ENCODE assay signal across 8 mouse cellular contexts in the genomic region with DNA sequence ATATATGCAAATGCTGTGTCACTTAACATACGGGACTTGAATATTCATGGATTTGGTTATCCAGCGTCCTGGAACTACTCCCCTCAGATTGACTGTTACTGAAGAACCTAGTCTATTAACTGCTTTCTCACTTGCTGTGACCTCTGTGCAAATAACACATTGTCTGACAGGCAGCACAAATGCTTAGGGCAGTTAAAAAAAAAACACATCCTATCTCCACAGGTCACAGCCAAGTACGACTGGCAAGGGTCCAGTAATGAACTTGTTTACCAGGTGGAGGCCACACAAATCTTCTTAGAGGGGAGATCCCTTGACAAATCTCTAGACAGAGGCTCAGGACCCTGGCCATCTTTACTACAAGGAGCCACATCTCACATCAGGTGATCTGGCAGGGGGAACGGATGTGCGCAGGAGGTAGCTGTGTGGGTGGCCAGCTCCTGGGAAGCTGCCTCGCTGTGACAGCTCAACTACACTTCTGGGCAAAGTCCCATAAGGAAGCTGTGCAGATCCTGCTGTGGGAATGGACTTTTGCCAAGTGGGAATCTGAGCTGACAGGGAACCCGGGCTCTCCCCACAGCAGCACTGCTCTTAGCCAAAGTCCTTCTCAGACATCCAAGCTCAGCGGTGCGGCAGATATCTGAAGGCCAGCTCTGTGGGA.
DNase-seq lines count a peak whose midpoint lies in the region; ATAC-seq and TF ChIP-seq lines count a peak whose summit lies in the region.

No protein-coding gene starts in this region.

- TF ChIP-seq EP300 in heart, adult 2 months (IDR thresholded peaks at IDR 0.05; ENCODE audit: insufficient read depth, low read depth, low read length) = peak; percentile 63; the same call in 1 of the 2 replicates

- no peak for TF ChIP-seq CTCF in heart, adult 2 months (IDR thresholded peaks at IDR 0.05)
- no peak for TF ChIP-seq CTCF in kidney, postnatal 0 days (IDR thresholded peaks at IDR 0.05; ENCODE audit: low read depth)

- intact Hi-C loops in heart, adult 2 months (cut with DNase I) = loop anchor here (1.0 to 5.0 kb wide), 2 partner anchors 17 to 242 kb away; no protein-coding TSS in a partner anchor

- H3K4me2 ChIP-seq in forebrain, embryonic 15.5 days (replicated peaks) = no peak overlapping the region
- H3K4me2 ChIP-seq in forebrain, embryonic 12.5 days = no peak overlapping the region
- H3K4me2 ChIP-seq in kidney, postnatal 0 days (ENCODE audit: low read length) = no peak overlapping the region

- H3K79me2 ChIP-seq in heart, adult 2 months (replicated peaks; ENCODE audit: control insufficient read depth, insufficient read depth, low read length) = no peaks in the 10 kb centered on the region

- H3K27ac ChIP-seq in forebrain, embryonic 15.5 days (replicated peaks) = 0 out of 2 replicates have a peak overlapping the region, but pooled peaks have one; percentile 11
- H3K27ac ChIP-seq in forebrain, embryonic 12.5 days = no peak overlapping the region
- H3K27ac ChIP-seq in heart, adult 2 months = peak overlapping the region; percentile 80
- H3K27ac ChIP-seq in kidney, postnatal 0 days = peak overlapping the region; percentile 37; the same call in 1 of the 2 replicates

- peak; percentile 38; the same call in 1 of the 2 replicates for ATAC-seq in forebrain, embryonic 15.5 days (replicated peaks)
- ATAC-seq in forebrain, embryonic 12.5 days (ENCODE audit: low FRiP score) = no peak
- peak; percentile 83 for ATAC-seq in kidney, postnatal 0 days (replicated peaks; ENCODE audit: low FRiP score, low read depth)

- H3K27me3 ChIP-seq in forebrain, embryonic 15.5 days = no peaks in the 10 kb centered on the region
- no peaks in the 10 kb centered on the region for H3K27me3 ChIP-seq in forebrain, embryonic 12.5 days
- no peaks in the 10 kb centered on the region for H3K27me3 ChIP-seq in heart, adult 2 months (ENCODE audit: control insufficient read depth, insufficient read depth, low read length)
- H3K27me3 ChIP-seq in kidney, postnatal 0 days (ENCODE audit: insufficient read depth, low read length) = no peaks in the 10 kb centered on the region

- no peaks in the 10 kb centered on the region for H3K36me3 ChIP-seq in forebrain, embryonic 15.5 days
- H3K36me3 ChIP-seq in forebrain, embryonic 12.5 days (replicated peaks) = no peaks in the 10 kb centered on the region
- H3K36me3 ChIP-seq in heart, adult 2 months (ENCODE audit: control insufficient read depth, insufficient read depth, low read length) = no peaks in the 10 kb centered on the region
- no peaks in the 10 kb centered on the region for H3K36me3 ChIP-seq in kidney, postnatal 0 days (ENCODE audit: insufficient read depth, low read length)

- H3K4me1 ChIP-seq in forebrain, embryonic 15.5 days = peaks cover 9% of the 10 kb centered on the region
- no peaks in the 10 kb centered on the region for H3K4me1 ChIP-seq in forebrain, embryonic 12.5 days
- H3K4me1 ChIP-seq in heart, adult 2 months (ENCODE audit: control insufficient read depth, insufficient read depth, low read length) = peaks cover 10% of the 10 kb centered on the region
- H3K4me1 ChIP-seq in kidney, postnatal 0 days (replicated peaks; ENCODE audit: insufficient read depth, low read length) = no peaks in the 10 kb centered on the region

- WGBS in forebrain, embryonic 15.5 days = 41% methylated on average over 9 of the region's 9 CpGs
- 76% methylated on average over 9 of the region's 9 CpGs for WGBS in forebrain, embryonic 12.5 days
- 10% methylated on average over 9 of the region's 9 CpGs for WGBS in heart, adult 2 months
- 25% methylated on average over 9 of the region's 9 CpGs for WGBS in kidney, postnatal 0 days

- H3K9me3 ChIP-seq in forebrain, embryonic 15.5 days = no peaks in the 10 kb centered on the region
- no peaks in the 10 kb centered on the region for H3K9me3 ChIP-seq in forebrain, embryonic 12.5 days
- no peaks in the 10 kb centered on the region for H3K9me3 ChIP-seq in kidney, postnatal 0 days (replicated peaks; ENCODE audit: low read length)

- TF ChIP-seq POLR2A in heart, adult 2 months (IDR thresholded peaks at IDR 0.05; ENCODE audit: insufficient read depth, low read depth, low read length) = peak; percentile 42; the same call in 1 of the 2 replicates

- H3K4me3 ChIP-seq in forebrain, embryonic 15.5 days = no peak overlapping the region
- H3K4me3 ChIP-seq in forebrain, embryonic 12.5 days (replicated peaks) = no peak overlapping the region
- H3K4me3 ChIP-seq in heart, adult 2 months = no peak overlapping the region
- H3K4me3 ChIP-seq in kidney, postnatal 0 days (replicated peaks; ENCODE audit: low read depth, low read length) = no peak overlapping the region

- H3K9ac ChIP-seq in forebrain, embryonic 15.5 days (replicated peaks) = no peak overlapping the region
- no peak overlapping the region for H3K9ac ChIP-seq in forebrain, embryonic 12.5 days
- H3K9ac ChIP-seq in heart, adult 2 months (ENCODE audit: low read depth, low read length) = 0 out of 2 replicates have a peak overlapping the region, but pooled peaks have one; percentile 6
- H3K9ac ChIP-seq in kidney, postnatal 0 days (ENCODE audit: low read depth, low read length) = no peak overlapping the region

- peak; percentile 42 for DNase-seq in adrenal gland, postnatal 10 days
- peak; percentile 54 to 75 for DNase-seq in heart, adult 2 months
- peak; percentile 86 for DNase-seq in kidney, postnatal 0 days (ENCODE audit: low spot score)
- peak; percentile 47 to 67 for DNase-seq in lung, postnatal 4 days
- DNase-seq in spleen, postnatal 10 days (ENCODE audit: low spot score in 2 of 2) = no peak
- DNase-seq in yolk sac, embryonic 10.5 days (ENCODE audit: low spot score) = no peak

Comparison
In these comparisons a context has a peak if more than half of its experiments do, and no peak if none do; other contexts are left out.
1. DNase-seq: peak in adrenal gland, postnatal 10 days (single experiment), heart, adult 2 months (2 of 2), kidney, postnatal 0 days (single experiment) and lung, postnatal 4 days (2 of 2); none in spleen, postnatal 10 days (0 of 2) and yolk sac, embryonic 10.5 days (single experiment).